Mouse (Mus musculus): ENCODE results near the gene Hba-x. TPM values are rescaled to one million over a fixed set of nuclear protein-coding genes. Genes with fewer than 3 reads are reported as not detected.
A peak's percentile ranks its signal among the peaks of the same experiment; 100 is the strongest.

The Hba-x gene
- not detected for total RNA-seq (2022)

GRCm38 (mm10) chr11:32276347-32276746, at the start of gene Hba-x:
Gene Hba-x, plus strand, starts transcription at chr11:32276400.
- no peak for DNase-seq (ENCODE audit: low spot score in 2 of 2)

GRCm38 (mm10) chr11:32227041-32227440, 49.2 kb upstream of the Hba-x start:
- DNase-seq (ENCODE audit: low spot score in 2 of 2), result no peak

- DNase-seq (ENCODE audit: low spot score in 2 of 2), result no peak
Measured at GRCm38 (mm10) chr11:32227555-32227954, 48.6 kb upstream of the Hba-x start.

- DNase-seq (ENCODE audit: low spot score in 2 of 2), result no peak
Measured at GRCm38 (mm10) chr11:32228292-32228845, 47.8 kb upstream of the Hba-x start.

- DNase-seq (ENCODE audit: low spot score in 2 of 2), result no peak
Measured at GRCm38 (mm10) chr11:32230220-32230619, 46.0 kb upstream of the Hba-x start.

- DNase-seq (ENCODE audit: low spot score in 2 of 2), result no peak
Measured at GRCm38 (mm10) chr11:32231125-32231524, 45.1 kb upstream of the Hba-x start.

- DNase-seq (ENCODE audit: low spot score in 2 of 2), result no peak
Measured at GRCm38 (mm10) chr11:32232848-32233247, 43.4 kb upstream of the Hba-x start.

GRCm38 (mm10) chr11:32233895-32234294, 42.3 kb upstream of the Hba-x start:
- no peak for DNase-seq (ENCODE audit: low spot score in 2 of 2)

- peak in 1 of 2 experiments; percentile 23 for DNase-seq (ENCODE audit: low spot score in 2 of 2)
Measured at GRCm38 (mm10) chr11:32234816-32235485, 41.2 kb upstream of the Hba-x start.

GRCm38 (mm10) chr11:32235646-32236045, 40.6 kb upstream of the Hba-x start:
- DNase-seq (ENCODE audit: low spot score in 2 of 2), result peak in 1 of 2 experiments; percentile 71

GRCm38 (mm10) chr11:32236132-32236531, 40.1 kb upstream of the Hba-x start:
- DNase-seq (ENCODE audit: low spot score in 2 of 2), result peak in 1 of 2 experiments; percentile 7

GRCm38 (mm10) chr11:32236712-32237410, 39.3 kb upstream of the Hba-x start:
- peak in 1 of 2 experiments; percentile 4 for DNase-seq (ENCODE audit: low spot score in 2 of 2)

- DNase-seq (ENCODE audit: low spot score in 2 of 2), result no peak
Measured at GRCm38 (mm10) chr11:32237411-32237795, 38.8 kb upstream of the Hba-x start.

- peak in 1 of 2 experiments; percentile 74 for DNase-seq (ENCODE audit: low spot score in 2 of 2)
Measured at GRCm38 (mm10) chr11:32238093-32238860, 37.9 kb upstream of the Hba-x start.

GRCm38 (mm10) chr11:32241391-32241790, 34.8 kb upstream of the Hba-x start:
- no peak for DNase-seq (ENCODE audit: low spot score in 2 of 2)

- no peak for DNase-seq (ENCODE audit: low spot score in 2 of 2)
Measured at GRCm38 (mm10) chr11:32242209-32242608, 34.0 kb upstream of the Hba-x start.

- no peak for DNase-seq (ENCODE audit: low spot score in 2 of 2)
Measured at GRCm38 (mm10) chr11:32243205-32243955, 32.8 kb upstream of the Hba-x start.

- no peak for DNase-seq (ENCODE audit: low spot score in 2 of 2)
Measured at GRCm38 (mm10) chr11:32244064-32244463, 32.1 kb upstream of the Hba-x start.

GRCm38 (mm10) chr11:32244617-32245016, 31.6 kb upstream of the Hba-x start:
- DNase-seq (ENCODE audit: low spot score in 2 of 2), result no peak

- DNase-seq (ENCODE audit: low spot score in 2 of 2), result no peak
Measured at GRCm38 (mm10) chr11:32245614-32246013, 30.6 kb upstream of the Hba-x start.

- DNase-seq (ENCODE audit: low spot score in 2 of 2), result no peak
Measured at GRCm38 (mm10) chr11:32247068-32247467, 29.1 kb upstream of the Hba-x start.

All from left cerebral cortex, adult 8-10 months (tissue).